Mouse (Mus musculus) stomach, embryonic 14.5 days (tissue): ENCODE results near the gene Nav2. TPM values are rescaled to one million over a fixed set of nuclear protein-coding genes. Genes with fewer than 3 reads are reported as not detected.

Source experiments
- ATAC-seq: fragments of 200-750 bp; cut with Nextera tagmentation; 2 replicates; pipeline ENCODE4 v1.8.0; 2017; ENCODE audit warnings: low read depth, moderate TSS enrichment; ENCODE audit not compliant: insufficient number of reproducible peaks, insufficient read depth, low FRiP score
- H3K27ac ChIP-seq: fragments of 300-500 bp; sonication (generic); 2 replicates; pipeline ENCODE4 v1.5.1; 2014; ENCODE audit warnings: mild to moderate bottlenecking, low read length, moderate library complexity, mixed read lengths
- H3K27me3 ChIP-seq: fragments of 300-500 bp; sonication (generic); 2 replicates; pipeline ENCODE4 v1.6.1; 2014; ENCODE audit warnings: low read length, control low read depth, mixed read lengths; ENCODE audit not compliant: control insufficient read depth, insufficient read depth
- H3K36me3 ChIP-seq: fragments of 300-500 bp; sonication (generic); 2 replicates; pipeline ENCODE4 v1.6.1; 2014; ENCODE audit warnings: mild to moderate bottlenecking, control low read depth, low read length, moderate library complexity, mixed read lengths; ENCODE audit not compliant: control insufficient read depth, insufficient read depth
- H3K4me1 ChIP-seq: fragments of 300-500 bp; sonication (generic); 2 replicates; pipeline ENCODE4 v1.6.1; 2014; ENCODE audit warnings: low read length, control low read depth, mixed read lengths; ENCODE audit not compliant: control insufficient read depth, insufficient read depth
- H3K4me2 ChIP-seq: fragments of 300-500 bp; sonication (generic); replicated peaks from 2 replicates; pipeline ENCODE4 v1.6.1; 2014; ENCODE audit warnings: low read depth, low read length, control low read depth
- H3K4me3 ChIP-seq: fragments of 300-500 bp; sonication (generic); 2 replicates; pipeline ENCODE4 v1.5.1; 2014; ENCODE audit warnings: low read depth, low read length, control low read depth
- H3K9ac ChIP-seq: fragments of 300-500 bp; sonication (generic); replicated peaks from 2 replicates; pipeline ENCODE4 v1.6.1; 2014; ENCODE audit warnings: low read depth, mild to moderate bottlenecking, control low read depth, low read length, moderate library complexity, mixed read lengths
- H3K9me3 ChIP-seq: fragments of 300-500 bp; sonication (generic); 2 replicates; pipeline ENCODE4 v1.6.1; 2016; ENCODE audit warnings: low read depth, low read length, control low read depth; ENCODE audit not compliant: control insufficient read depth
- WGBS: fragments of 180-500 bp; shearing (Covaris S2); extraction: QIAGEN DNeasy Blood & Tissue Kit; methylation state at CpG from one replicate; pipeline ENCODE4 v1.1.7; 2014; 5-methylcytosine and 5-hydroxymethylcytosine counted together
- polyA plus RNA-seq: library from polyadenylated mRNA; unstranded; fragments of >200 nt; fragmentation: Nextera tagmentation; extraction: Ambion mirVana; gene quantifications from 2 replicates; pipeline ENCODE4 v1.2.1, GENCODE M21; 2014

The Nav2 gene
- polyA plus RNA-seq, 1 experiment from 2014 or later, result 41.1 TPM

- Histone ChIP-seq H3K4me1 (peaks cover 10% of the 10 kb centered on the region; the same call in 1 of the 2 replicates), H3K9ac (no peak overlapping the region), H3K4me2 (no peak overlapping the region), H3K36me3 (no peaks in the 10 kb centered on the region), H3K4me3 (no peak overlapping the region), H3K27ac (no peak overlapping the region), H3K27me3 (no peaks in the 10 kb centered on the region), H3K9me3 (no peaks in the 10 kb centered on the region)
- 32% methylated on average over 8 of the region's 8 CpGs for WGBS
- ATAC-seq, result no peak
Observed at GRCm38 (mm10) chr7:49047336-49047735, 138.8 kb downstream of the Nav2 start.

DNA sequence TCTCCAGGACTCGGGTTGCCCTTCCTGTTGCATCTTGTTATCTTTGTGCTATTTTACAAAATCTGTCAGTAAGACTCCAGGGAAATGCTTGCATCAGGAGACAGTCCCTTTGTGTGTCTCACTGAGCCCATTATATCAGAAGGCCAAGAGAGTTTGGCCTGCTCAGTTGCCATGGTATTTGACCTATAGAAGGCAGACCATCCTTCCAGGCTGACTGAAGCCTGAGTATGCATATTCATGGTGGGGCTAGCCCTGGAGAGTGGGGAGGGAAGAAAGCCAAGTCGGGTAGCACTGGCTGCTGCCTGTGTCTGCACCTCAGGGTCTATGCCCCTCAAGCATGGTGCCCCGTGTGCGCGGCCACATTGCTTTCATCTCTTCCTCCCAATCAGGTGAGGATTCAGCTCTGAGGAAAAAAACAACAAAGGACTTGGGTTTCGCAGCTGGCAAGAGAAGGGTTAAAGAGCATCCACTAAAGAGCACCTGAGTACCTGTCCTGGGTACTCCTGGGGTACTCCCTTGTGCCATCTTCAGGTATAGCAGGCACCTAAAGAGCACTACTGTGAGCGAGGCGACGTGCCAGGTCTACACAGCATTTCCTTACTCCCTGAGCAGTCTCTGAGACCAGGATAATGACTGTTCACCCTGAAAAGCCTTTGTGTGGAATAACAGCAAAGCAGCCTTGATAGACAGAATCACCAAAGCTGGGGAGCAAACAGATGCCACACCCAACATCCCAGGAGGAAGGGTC, 144.5 kb downstream of the Nav2 start:
- Histone ChIP-seq H3K27ac (no peak overlapping the region), H3K9me3 (no peaks in the 10 kb centered on the region), H3K4me1 (no peaks in the 10 kb centered on the region), H3K9ac (no peak overlapping the region), H3K4me2 (no peak overlapping the region), H3K4me3 (no peak overlapping the region), H3K36me3 (no peaks in the 10 kb centered on the region), H3K27me3 (no peaks in the 10 kb centered on the region)
- no peak for ATAC-seq
- 91% methylated on average over 9 of the region's 9 CpGs for WGBS

DNA sequence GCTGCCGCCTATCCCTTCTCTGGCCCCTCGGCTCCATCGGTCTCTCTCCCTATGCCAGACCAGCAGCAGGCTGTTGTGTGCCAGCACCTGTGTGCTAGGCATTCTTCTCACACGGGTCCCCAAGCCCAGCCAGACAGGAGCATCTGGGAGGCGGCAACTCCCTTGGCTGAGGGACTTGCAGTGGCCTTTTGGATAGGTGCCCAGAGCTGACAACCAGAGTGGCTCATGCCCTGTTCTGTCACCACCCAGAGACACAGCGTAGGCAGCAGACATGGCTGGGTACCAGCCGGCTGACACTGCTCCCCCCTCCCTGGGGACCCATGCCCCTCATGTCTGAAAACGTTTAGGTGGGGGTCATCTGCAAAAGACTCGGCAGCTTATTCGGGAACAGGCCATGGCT, 146.8 kb downstream of the Nav2 start:
- WGBS, result 82% methylated on average over 10 of the region's 10 CpGs
- H3K4me2 ChIP-seq, result no peak overlapping the region
- ATAC-seq, result no peak

GRCm38 (mm10) chr7:49058304-49059012, 149.9 kb downstream of the Nav2 start:
- Histone ChIP-seq H3K27ac (no peak overlapping the region), H3K36me3 (no peaks in the 10 kb centered on the region), H3K4me3 (no peak overlapping the region), H3K9ac (no peak overlapping the region), H3K27me3 (no peaks in the 10 kb centered on the region), H3K4me1 (no peaks in the 10 kb centered on the region), H3K9me3 (no peaks in the 10 kb centered on the region), H3K4me2 (no peak overlapping the region)
- ATAC-seq, result no peak
- WGBS, result 77% methylated on average over 8 of the region's 8 CpGs

More for the DNA sequence above, 146.8 kb downstream of the Nav2 start:
- Histone ChIP-seq H3K9ac (no peak overlapping the region), H3K9me3 (no peaks in the 10 kb centered on the region), H3K27me3 (no peaks in the 10 kb centered on the region), H3K36me3 (no peaks in the 10 kb centered on the region), H3K27ac (no peak overlapping the region), H3K4me3 (no peak overlapping the region), H3K4me1 (no peaks in the 10 kb centered on the region)

GRCm38 (mm10) chr7:49064792-49065521, 156.4 kb downstream of the Nav2 start:
- Histone ChIP-seq H3K36me3 (no peaks in the 10 kb centered on the region), H3K4me2 (no peak overlapping the region), H3K27me3 (no peaks in the 10 kb centered on the region), H3K4me1 (no peaks in the 10 kb centered on the region), H3K9me3 (no peaks in the 10 kb centered on the region), H3K4me3 (no peak overlapping the region), H3K27ac (no peak overlapping the region), H3K9ac (no peak overlapping the region)
- WGBS, result 78% methylated on average over 4 of the region's 4 CpGs
- no peak for ATAC-seq

DNA sequence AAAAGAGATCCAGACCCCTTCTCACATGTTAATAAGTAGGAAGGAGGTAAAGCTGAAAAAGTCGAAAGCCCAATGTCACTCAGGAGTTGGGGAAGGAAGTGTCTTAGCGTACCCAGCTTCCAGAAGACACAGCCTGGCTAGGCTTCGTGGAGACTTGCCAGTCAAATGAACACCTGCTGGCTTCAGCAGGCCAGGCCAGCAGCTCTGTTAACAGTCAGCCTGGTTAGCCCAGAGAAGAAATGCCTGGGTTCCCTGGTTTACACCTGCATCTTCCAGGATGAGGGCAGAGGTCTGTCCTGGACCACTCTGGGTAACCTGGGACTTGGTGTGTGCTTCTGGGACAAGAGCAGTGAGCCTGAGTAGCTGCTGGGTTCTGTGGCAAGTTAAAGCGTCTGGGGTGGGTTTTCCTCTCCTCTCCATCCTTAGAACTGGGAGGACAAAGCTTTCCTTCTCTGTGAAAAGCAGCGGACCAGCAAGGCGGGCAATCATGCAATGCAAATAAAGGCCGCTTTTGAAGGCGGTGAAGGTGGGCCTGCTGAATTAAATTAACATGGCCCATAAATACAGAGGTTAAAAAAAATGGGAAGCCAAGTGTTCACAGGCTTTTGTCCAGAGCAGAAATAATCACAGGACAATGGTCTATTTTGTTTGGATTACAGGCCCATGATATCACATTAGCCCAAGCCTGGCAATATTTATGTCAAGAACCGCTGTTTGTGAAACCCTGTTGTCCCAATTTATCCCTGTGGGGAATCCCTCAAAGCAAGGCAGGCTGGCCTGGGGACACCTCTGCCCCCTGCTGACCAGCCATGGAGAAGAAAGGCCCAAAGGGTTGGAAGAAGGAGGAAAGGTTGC, 157.3 kb downstream of the Nav2 start:
- H3K36me3 ChIP-seq, result no peaks in the 10 kb centered on the region
- H3K4me1 ChIP-seq, result no peaks in the 10 kb centered on the region
- H3K9me3 ChIP-seq, result no peaks in the 10 kb centered on the region
- no peak overlapping the region for H3K4me2 ChIP-seq
- WGBS, result 69% methylated on average over 9 of the region's 9 CpGs
- H3K27ac ChIP-seq, result no peak overlapping the region
- no peak for ATAC-seq
- no peak overlapping the region for H3K4me3 ChIP-seq
- H3K27me3 ChIP-seq, result no peaks in the 10 kb centered on the region
- no peak overlapping the region for H3K9ac ChIP-seq

GRCm38 (mm10) chr7:49066828-49067227, 158.3 kb downstream of the Nav2 start:
- H3K4me2 ChIP-seq, result no peak overlapping the region
- 97% methylated on average over 1 of the region's 1 CpGs for WGBS

More at GRCm38 (mm10) chr7:49066828-49067227, 158.3 kb downstream of the Nav2 start:
- H3K36me3 ChIP-seq, result no peaks in the 10 kb centered on the region
- H3K27ac ChIP-seq, result no peak overlapping the region
- ATAC-seq, result no peak
- no peak overlapping the region for H3K9ac ChIP-seq
- H3K27me3 ChIP-seq, result no peaks in the 10 kb centered on the region
- no peaks in the 10 kb centered on the region for H3K4me1 ChIP-seq
- H3K4me3 ChIP-seq, result no peak overlapping the region
- H3K9me3 ChIP-seq, result no peaks in the 10 kb centered on the region
